Mouse (Mus musculus) C2C12 (cell line): Measurements from ENCODE around the gene Slc38a1. TPM values are rescaled to one million over a fixed set of nuclear protein-coding genes. Genes with fewer than 3 reads are reported as not detected.

Experiments
- H3K27me3 ChIP-seq: one replicate; pipeline ENCODE4 v1.6.1; 2011; ENCODE audit not compliant: control insufficient read depth, insufficient read depth, insufficient read length
- H3K36me3 ChIP-seq: one replicate; pipeline ENCODE4 v1.6.1; 2011; ENCODE audit not compliant: control insufficient read depth, insufficient read depth
- H3K4me3 ChIP-seq: one replicate; pipeline ENCODE4 v1.5.1; 2011; ENCODE audit warnings: mild to moderate bottlenecking, control low read depth; ENCODE audit not compliant: poor library complexity, insufficient read depth, severe bottlenecking
- H3K79me2 ChIP-seq: one replicate; pipeline ENCODE4 v1.6.1; 2011; ENCODE audit not compliant: control insufficient read depth, insufficient read depth
- H3K79me3 ChIP-seq: one replicate; pipeline ENCODE4 v1.6.1; 2011; ENCODE audit warnings: low read depth, control low read depth
- H3ac ChIP-seq: one replicate; pipeline ENCODE3; 2011; ENCODE audit warnings: low read depth; ENCODE audit not compliant: control insufficient read depth, insufficient read length
- CEBPB ChIP-seq: IDR thresholded peaks from one replicate; pipeline ENCODE4 v1.6.1; 2011; ENCODE audit warnings: low read depth, mild to moderate bottlenecking, control low read depth, moderate library complexity
- CTCF ChIP-seq: IDR thresholded peaks from one replicate; pipeline ENCODE4 v1.5.1; 2011; ENCODE audit not compliant: control insufficient read depth, insufficient read depth, insufficient read length
- FOSL1 ChIP-seq: IDR thresholded peaks from one replicate; pipeline ENCODE4 v1.8.0; 2011; ENCODE audit warnings: mild to moderate bottlenecking, low read length; ENCODE audit not compliant: poor library complexity, insufficient read depth, severe bottlenecking
- MAX ChIP-seq: IDR thresholded peaks from one replicate; pipeline ENCODE4 v1.6.1; 2011; ENCODE audit warnings: mild to moderate bottlenecking, control low read depth
- MYOD1 ChIP-seq: IDR thresholded peaks from one replicate; pipeline ENCODE4 v1.6.1; 2011; ENCODE audit warnings: low read depth; ENCODE audit not compliant: control insufficient read depth, insufficient read length
- MYOG ChIP-seq: IDR thresholded peaks from one replicate; pipeline ENCODE4 v1.6.1; 2011; ENCODE audit not compliant: control insufficient read depth, insufficient read length; ENCODE audit errors: extremely low read depth
- USF1 ChIP-seq: IDR thresholded peaks from one replicate; pipeline ENCODE4 v1.6.1; 2011; ENCODE audit warnings: low read depth, mild to moderate bottlenecking, control low read depth, moderate library complexity
- polyA plus RNA-seq: library from polyadenylated mRNA; unstranded; fragments of >200 nt; fragmentation: generic; extraction: Trizol; gene quantifications from one replicate; pipeline ENCODE4 v1.2.1, GENCODE M21; 2012; ENCODE audit warnings: missing spikeins

The Slc38a1 gene
- polyA plus RNA-seq, 1 experiment = 31.8 TPM

DNA sequence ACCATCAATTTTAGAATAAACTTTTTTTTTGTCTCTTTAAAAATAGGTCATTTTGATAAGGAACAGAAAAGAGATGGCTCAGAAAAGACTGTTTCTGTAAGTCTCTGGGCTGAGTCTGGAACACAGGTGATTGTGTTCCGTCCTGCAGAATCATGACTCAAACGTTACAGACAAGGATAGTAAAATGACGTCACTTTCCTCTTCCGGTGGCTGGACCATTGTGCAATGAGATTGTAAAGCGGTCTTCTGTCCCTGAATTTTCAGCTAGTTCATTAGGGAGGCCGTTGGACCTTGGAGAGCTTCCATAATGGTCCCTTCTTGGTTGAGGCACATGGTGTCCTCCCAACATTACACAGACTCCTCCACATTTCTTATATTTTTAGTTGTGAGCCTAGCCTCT lies 27.0 kb upstream of the Slc38a1 start:
- Histone ChIP-seq H3K27me3 (no peaks in the 10 kb centered on the region), H3K36me3 (no peaks in the 10 kb centered on the region), H3ac (no peak overlapping the region), H3K79me2 (no peaks in the 10 kb centered on the region), H3K79me3 (no peaks in the 10 kb centered on the region), H3K4me3 (no peak overlapping the region)
- no peak for TF ChIP-seq FOSL1
- peak; percentile 33 for TF ChIP-seq CEBPB
- TF ChIP-seq MYOD1 = no peak
- no peak for TF ChIP-seq MYOG
- TF ChIP-seq MAX = no peak
- no peak for TF ChIP-seq USF1
- no peak for TF ChIP-seq CTCF

DNA sequence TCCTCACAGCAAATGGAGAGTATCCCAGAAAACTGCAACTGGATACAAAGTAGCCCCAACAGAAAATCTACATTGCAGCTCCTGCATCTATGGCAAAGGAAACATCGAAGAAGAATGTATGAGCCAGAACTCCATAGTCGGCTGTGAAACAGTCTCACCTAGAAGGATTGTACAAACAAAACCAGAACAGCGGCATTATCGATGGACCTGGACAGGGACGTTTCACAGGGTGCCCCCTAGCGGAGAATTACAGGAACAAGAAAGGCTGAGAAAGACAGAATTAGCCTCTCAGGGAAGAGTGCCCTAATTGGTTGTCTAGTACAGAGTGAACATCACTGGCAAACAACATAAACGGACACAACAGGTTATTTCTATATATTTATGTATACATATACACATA lies 23.9 kb upstream of the Slc38a1 start:
- TF ChIP-seq FOSL1 (no peak), USF1 (no peak), MYOD1 (no peak), CEBPB (no peak)
- Histone ChIP-seq H3K79me2 (no peaks in the 10 kb centered on the region), H3K36me3 (no peaks in the 10 kb centered on the region), H3K79me3 (no peaks in the 10 kb centered on the region), H3ac (no peak overlapping the region), H3K27me3 (no peaks in the 10 kb centered on the region), H3K4me3 (no peak overlapping the region)

DNA sequence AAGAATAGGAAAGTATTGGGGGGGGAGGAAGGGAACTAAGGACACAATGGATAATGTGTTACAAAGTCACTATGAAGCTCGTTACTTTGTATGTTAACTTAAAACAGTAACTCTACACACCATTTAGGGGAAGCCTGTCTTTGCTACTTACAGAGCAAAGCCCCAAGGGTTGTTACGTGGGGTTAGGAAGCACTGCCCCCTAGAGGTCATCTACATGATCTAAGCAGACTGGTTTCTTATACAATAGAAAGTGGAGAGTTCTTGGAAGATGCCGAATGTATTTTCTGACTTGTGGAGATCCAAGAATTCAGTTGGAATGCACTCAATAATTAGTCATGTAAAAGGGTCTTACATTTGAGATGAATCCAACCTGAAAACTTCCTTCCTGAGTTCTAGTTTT lies 23.2 kb upstream of the Slc38a1 start:
- no peak for TF ChIP-seq CTCF
- no peak for TF ChIP-seq MAX
- TF ChIP-seq FOSL1 = no peak
- no peak for TF ChIP-seq USF1
- no peak for TF ChIP-seq MYOD1
- TF ChIP-seq MYOG = no peak
- no peak for TF ChIP-seq CEBPB
- H3K27me3 ChIP-seq = no peaks in the 10 kb centered on the region
- no peaks in the 10 kb centered on the region for H3K79me3 ChIP-seq
- no peaks in the 10 kb centered on the region for H3K36me3 ChIP-seq
- H3K79me2 ChIP-seq = no peaks in the 10 kb centered on the region
- no peak overlapping the region for H3K4me3 ChIP-seq
- no peak overlapping the region for H3ac ChIP-seq

DNA sequence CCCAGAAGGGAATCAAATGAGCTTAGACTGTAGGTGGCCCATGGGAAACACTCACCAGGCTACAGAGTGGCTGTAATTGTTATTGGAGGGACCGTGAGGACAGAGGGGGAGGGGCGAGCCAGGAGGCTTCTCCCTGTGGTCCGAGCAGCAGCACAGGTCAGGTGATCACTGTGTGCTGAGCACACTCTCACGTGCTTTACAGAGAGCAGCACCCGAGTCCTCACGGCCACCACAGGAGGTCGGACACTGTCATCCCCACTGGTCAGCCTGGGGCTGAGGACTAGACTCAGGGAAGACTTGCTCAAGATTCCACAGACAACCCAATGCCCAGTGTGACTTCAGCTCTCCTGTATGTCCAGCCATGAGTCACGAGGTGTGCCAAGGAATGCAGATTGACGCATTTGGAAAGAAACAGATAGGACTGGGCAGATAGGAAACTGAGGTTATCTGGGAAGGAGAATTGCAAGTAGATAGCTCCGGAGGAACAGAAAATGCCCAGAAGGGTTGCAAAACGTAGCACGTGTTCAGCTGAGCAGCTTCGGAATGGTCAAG lies 18.0 kb upstream of the Slc38a1 start:
- TF ChIP-seq MYOD1 (no peak), MYOG (no peak), USF1 (no peak), CTCF (no peak), FOSL1 (no peak), CEBPB (no peak), MAX (no peak)
- Histone ChIP-seq H3ac (no peak overlapping the region), H3K36me3 (no peaks in the 10 kb centered on the region), H3K79me3 (no peaks in the 10 kb centered on the region), H3K4me3 (no peak overlapping the region), H3K27me3 (peaks cover 3% of the 10 kb centered on the region), H3K79me2 (no peaks in the 10 kb centered on the region)

DNA sequence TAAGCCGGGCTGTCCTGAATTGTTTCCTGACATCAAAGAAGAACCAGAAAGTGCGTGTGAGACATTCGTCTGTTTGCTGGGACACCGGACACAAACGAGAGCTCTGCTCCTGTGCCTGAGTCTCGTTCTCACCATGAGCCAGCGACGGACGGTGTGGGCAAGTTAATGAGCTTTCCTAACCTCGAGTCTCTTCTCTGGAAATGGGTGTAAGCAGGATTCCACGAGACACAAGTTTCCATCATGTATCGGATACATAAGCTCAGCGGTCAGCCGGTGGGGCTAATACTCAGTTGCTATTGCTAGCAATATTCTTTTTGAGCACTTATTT lies 15.5 kb upstream of the Slc38a1 start:
- H3ac ChIP-seq = no peak overlapping the region
- TF ChIP-seq MAX = no peak
- no peaks in the 10 kb centered on the region for H3K79me2 ChIP-seq
- H3K4me3 ChIP-seq = no peak overlapping the region
- H3K27me3 ChIP-seq = peaks cover 3% of the 10 kb centered on the region
- no peaks in the 10 kb centered on the region for H3K36me3 ChIP-seq
- H3K79me3 ChIP-seq = no peaks in the 10 kb centered on the region

DNA sequence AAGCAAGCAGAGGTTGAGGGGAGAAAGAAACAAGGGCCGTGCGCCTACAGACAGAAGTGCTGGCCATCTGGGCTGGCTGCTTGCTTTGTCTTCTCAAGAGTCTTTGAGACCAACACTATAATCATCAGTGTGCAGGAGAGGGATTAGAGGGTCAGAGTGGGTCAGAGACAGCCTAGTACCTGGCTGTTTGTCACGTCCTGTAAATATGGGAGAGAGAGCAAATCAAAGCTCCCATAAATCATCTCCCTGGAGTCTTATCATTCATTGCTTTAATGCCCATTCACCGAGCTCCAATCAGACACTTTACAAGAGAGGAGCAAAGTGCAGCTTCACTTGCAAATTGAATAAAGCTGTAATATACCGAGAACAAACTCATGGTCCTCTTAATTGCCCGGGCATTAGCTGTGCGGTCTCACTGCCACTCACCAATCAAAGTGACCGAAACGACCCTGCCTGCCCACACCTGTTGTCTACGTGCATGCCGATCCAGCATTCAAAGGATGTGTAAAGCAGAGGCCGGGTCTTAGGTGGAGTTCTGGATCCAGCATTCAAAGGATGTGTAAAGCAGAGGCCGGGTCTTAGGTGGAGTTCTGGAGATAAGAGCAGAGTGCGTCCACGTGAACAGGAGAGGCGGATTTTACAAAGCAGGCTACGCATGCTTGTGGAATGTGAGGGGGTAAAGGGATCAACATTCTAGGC lies 15.0 kb upstream of the Slc38a1 start:
- H3K27me3 ChIP-seq = peaks cover 3% of the 10 kb centered on the region
- no peaks in the 10 kb centered on the region for H3K36me3 ChIP-seq
- no peaks in the 10 kb centered on the region for H3K79me3 ChIP-seq
- H3ac ChIP-seq = no peak overlapping the region
- H3K4me3 ChIP-seq = no peak overlapping the region
- H3K79me2 ChIP-seq = no peaks in the 10 kb centered on the region
- TF ChIP-seq MYOG (no peak), CEBPB (no peak), FOSL1 (no peak), MYOD1 (no peak), CTCF (no peak), MAX (no peak), USF1 (no peak)
